Mouse (Mus musculus): ENCODE data around the gene Fmnl1. TPM values are rescaled to one million over a fixed set of nuclear protein-coding genes. Genes with fewer than 3 reads are reported as not detected.

Gene Fmnl1
- total and polyA plus RNA-seq, 3 experiments = 12.1 to 14.5 (median 14.2) TPM

DNA sequence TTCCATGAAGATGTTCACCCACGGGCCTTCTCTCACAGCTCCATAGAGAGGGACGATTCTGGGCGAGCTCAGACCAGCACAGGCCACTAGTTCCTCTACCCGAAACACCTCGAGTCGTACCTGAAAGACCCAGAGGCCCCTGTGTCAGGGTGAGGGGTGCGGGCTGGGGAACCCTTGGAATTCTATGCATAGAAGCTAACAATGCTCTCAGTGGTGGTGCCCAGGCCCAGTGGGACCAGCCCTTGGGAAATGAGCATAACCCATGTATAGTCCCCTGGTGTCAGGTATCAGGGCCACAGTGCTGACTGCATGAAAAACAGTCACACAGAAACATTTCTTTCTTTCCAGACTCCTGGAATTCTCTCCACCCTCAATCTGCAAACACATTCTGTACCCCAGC is 60.5 kb downstream of the Fmnl1 start:
- intact Hi-C loops (cut with DNase I) = no loop called here
- Histone ChIP-seq H3K4me3 (no peak overlapping the region), H3K79me2 (replicated peaks; ENCODE audit: control insufficient read depth, insufficient read depth, low read length) (no peaks in the 10 kb centered on the region), H3K27ac (no peak overlapping the region), H3K36me3 (ENCODE audit: control insufficient read depth, insufficient read depth, low read length) (no peaks in the 10 kb centered on the region), H3K9ac (ENCODE audit: low read depth, low read length) (no peak overlapping the region), H3K4me1 (ENCODE audit: control insufficient read depth, insufficient read depth, low read length) (peaks cover 2% of the 10 kb centered on the region; the same call in 1 of the 2 replicates), H3K27me3 (ENCODE audit: control insufficient read depth, insufficient read depth, low read length) (no peaks in the 10 kb centered on the region)
- no peak for DNase-seq
- 95% methylated on average over 7 of the region's 7 CpGs for WGBS
- TF ChIP-seq CTCF (IDR thresholded peaks at IDR 0.05) (no peak), POLR2A (IDR thresholded peaks at IDR 0.05; ENCODE audit: insufficient read depth, low read depth, low read length) (no peak), EP300 (IDR thresholded peaks at IDR 0.05; ENCODE audit: insufficient read depth, low read depth, low read length) (no peak)

DNA sequence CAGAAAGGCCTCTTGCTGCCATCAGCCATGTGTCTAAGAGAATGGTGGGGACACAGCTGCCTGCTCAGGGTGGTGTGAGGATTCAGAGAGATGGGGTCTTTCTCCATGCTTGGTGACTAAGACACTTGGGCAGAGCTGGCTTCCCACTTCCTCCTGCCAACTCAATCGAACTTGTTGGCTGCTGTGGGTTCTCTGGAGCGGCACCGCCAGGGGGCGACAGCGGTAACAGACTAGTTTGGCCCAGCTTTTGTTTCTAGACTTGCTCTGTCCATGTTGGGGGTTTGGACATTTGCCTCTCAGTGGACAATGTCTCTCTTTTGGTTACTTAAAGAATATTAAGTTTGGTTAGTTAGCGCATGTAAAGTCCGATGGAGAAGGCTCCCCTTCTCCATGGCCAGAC is 62.1 kb downstream of the Fmnl1 start:
- WGBS = 27% methylated on average over 7 of the region's 7 CpGs
- no peak overlapping the region for H3K27ac ChIP-seq
- H3K36me3 ChIP-seq (ENCODE audit: control insufficient read depth, insufficient read depth, low read length) = no peaks in the 10 kb centered on the region
- intact Hi-C loops (cut with DNase I) = loop anchor here (1.0 to 2.0 kb wide), 3 partner anchors 39 to 92 kb away; no protein-coding TSS in a partner anchor
- H3K4me3 ChIP-seq = no peak overlapping the region
- TF ChIP-seq EP300 (IDR thresholded peaks at IDR 0.05; ENCODE audit: insufficient read depth, low read depth, low read length) = peak; percentile 56; the same call in 1 of the 2 replicates
- TF ChIP-seq POLR2A (IDR thresholded peaks at IDR 0.05; ENCODE audit: insufficient read depth, low read depth, low read length) = no peak
- TF ChIP-seq CTCF (IDR thresholded peaks at IDR 0.05) = peak; percentile 97
- no peaks in the 10 kb centered on the region for H3K27me3 ChIP-seq (ENCODE audit: control insufficient read depth, insufficient read depth, low read length)
- peak; percentile 86 to 89 for DNase-seq
- H3K9ac ChIP-seq (ENCODE audit: low read depth, low read length) = no peak overlapping the region
- peaks cover 2% of the 10 kb centered on the region; the same call in 1 of the 2 replicates for H3K4me1 ChIP-seq (ENCODE audit: control insufficient read depth, insufficient read depth, low read length)
- no peaks in the 10 kb centered on the region for H3K79me2 ChIP-seq (replicated peaks; ENCODE audit: control insufficient read depth, insufficient read depth, low read length)

DNA sequence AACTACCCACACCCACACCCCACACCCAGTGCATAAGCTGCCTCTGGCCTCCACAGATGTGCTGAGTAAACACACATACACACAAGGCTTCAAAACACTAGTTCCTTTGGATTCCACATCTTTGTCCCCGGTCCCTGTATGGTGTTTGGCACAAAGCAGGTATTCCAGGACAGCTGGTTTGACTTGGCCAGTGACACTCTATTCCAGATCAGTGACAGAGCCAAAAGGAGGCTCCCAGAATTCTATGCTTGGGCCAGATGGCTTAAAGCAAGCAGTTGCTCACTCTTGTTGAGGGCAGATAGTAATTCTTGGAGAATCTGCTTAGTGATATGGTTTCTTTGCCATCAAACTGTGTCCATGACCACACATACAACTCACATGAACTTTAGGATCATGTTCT is 63.5 kb downstream of the Fmnl1 start:
- TF ChIP-seq CTCF (IDR thresholded peaks at IDR 0.05) (no peak), EP300 (IDR thresholded peaks at IDR 0.05; ENCODE audit: insufficient read depth, low read depth, low read length) (no peak), POLR2A (IDR thresholded peaks at IDR 0.05; ENCODE audit: insufficient read depth, low read depth, low read length) (no peak)
- intact Hi-C loops (cut with DNase I) = no loop called here
- Histone ChIP-seq H3K36me3 (ENCODE audit: control insufficient read depth, insufficient read depth, low read length) (no peaks in the 10 kb centered on the region), H3K4me3 (no peak overlapping the region), H3K27me3 (ENCODE audit: control insufficient read depth, insufficient read depth, low read length) (no peaks in the 10 kb centered on the region), H3K79me2 (replicated peaks; ENCODE audit: control insufficient read depth, insufficient read depth, low read length) (no peaks in the 10 kb centered on the region), H3K9ac (ENCODE audit: low read depth, low read length) (no peak overlapping the region), H3K27ac (no peak overlapping the region), H3K4me1 (ENCODE audit: control insufficient read depth, insufficient read depth, low read length) (peaks cover 2% of the 10 kb centered on the region; the same call in 1 of the 2 replicates)
- WGBS = 53% methylated on average over 1 of the region's 1 CpGs
- no peak for DNase-seq

DNA sequence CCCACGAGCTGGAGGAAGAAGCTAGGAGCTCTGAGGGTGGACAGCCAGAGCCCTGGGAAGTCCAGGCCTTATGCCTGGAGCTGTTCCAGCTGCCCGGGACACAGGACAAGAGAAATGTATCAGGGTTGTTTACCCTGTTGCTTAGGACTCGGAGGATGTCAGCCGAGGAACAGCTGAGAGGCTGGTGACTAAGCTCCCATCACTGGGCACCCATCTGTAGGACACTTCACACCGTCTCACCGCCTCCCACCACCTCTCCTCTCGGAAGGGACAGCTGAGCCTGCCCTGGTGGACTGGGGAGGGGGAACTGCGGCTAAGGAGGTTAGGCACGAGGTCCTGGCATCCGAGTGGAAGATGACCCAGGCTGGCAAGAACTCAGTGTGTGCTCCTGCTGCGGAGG is 64.8 kb downstream of the Fmnl1 start:
- no peak overlapping the region for H3K4me3 ChIP-seq
- H3K4me1 ChIP-seq (ENCODE audit: control insufficient read depth, insufficient read depth, low read length) = peaks cover 2% of the 10 kb centered on the region; the same call in 1 of the 2 replicates
- TF ChIP-seq CTCF (IDR thresholded peaks at IDR 0.05) (no peak), EP300 (IDR thresholded peaks at IDR 0.05; ENCODE audit: insufficient read depth, low read depth, low read length) (no peak), POLR2A (IDR thresholded peaks at IDR 0.05; ENCODE audit: insufficient read depth, low read depth, low read length) (no peak)
- H3K36me3 ChIP-seq (ENCODE audit: control insufficient read depth, insufficient read depth, low read length) = no peaks in the 10 kb centered on the region
- intact Hi-C loops (cut with DNase I) = no loop called here
- 54% methylated on average over 11 of the region's 11 CpGs for WGBS
- H3K79me2 ChIP-seq (replicated peaks; ENCODE audit: control insufficient read depth, insufficient read depth, low read length) = no peaks in the 10 kb centered on the region
- DNase-seq = peak in 1 of 2 experiments; percentile 53
- H3K9ac ChIP-seq (ENCODE audit: low read depth, low read length) = no peak overlapping the region
- H3K27me3 ChIP-seq (ENCODE audit: control insufficient read depth, insufficient read depth, low read length) = no peaks in the 10 kb centered on the region
- H3K27ac ChIP-seq = no peak overlapping the region

DNA sequence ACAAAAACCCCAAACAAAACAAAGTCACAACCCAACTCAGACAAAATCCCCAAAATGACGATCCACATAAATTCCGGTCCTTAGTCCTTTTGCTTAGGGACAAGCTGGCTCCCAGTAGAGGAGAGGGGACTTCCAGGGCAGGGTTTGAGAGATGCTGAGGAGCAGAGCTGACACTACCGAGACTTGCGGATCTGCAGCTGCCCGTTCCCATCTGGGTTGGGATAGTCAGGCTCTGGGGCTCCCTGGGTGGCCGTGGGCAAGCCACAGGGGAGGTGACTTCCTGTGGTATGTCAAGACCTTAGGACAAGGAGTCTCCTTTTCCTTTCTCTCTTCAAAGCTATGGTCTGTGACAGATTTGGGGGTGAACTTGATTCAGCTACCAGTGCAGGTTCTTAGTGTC is 65.5 kb downstream of the Fmnl1 start:
- Histone ChIP-seq H3K79me2 (replicated peaks; ENCODE audit: control insufficient read depth, insufficient read depth, low read length) (no peaks in the 10 kb centered on the region), H3K9ac (ENCODE audit: low read depth, low read length) (no peak overlapping the region), H3K27me3 (ENCODE audit: control insufficient read depth, insufficient read depth, low read length) (no peaks in the 10 kb centered on the region), H3K36me3 (ENCODE audit: control insufficient read depth, insufficient read depth, low read length) (no peaks in the 10 kb centered on the region), H3K27ac (no peak overlapping the region), H3K4me3 (no peak overlapping the region), H3K4me1 (ENCODE audit: control insufficient read depth, insufficient read depth, low read length) (peaks cover 2% of the 10 kb centered on the region; the same call in 1 of the 2 replicates)
- no peak for TF ChIP-seq CTCF (IDR thresholded peaks at IDR 0.05)
- no peak for TF ChIP-seq POLR2A (IDR thresholded peaks at IDR 0.05; ENCODE audit: insufficient read depth, low read depth, low read length)
- TF ChIP-seq EP300 (IDR thresholded peaks at IDR 0.05; ENCODE audit: insufficient read depth, low read depth, low read length) = no peak
- intact Hi-C loops (cut with DNase I) = no loop called here
- WGBS = 81% methylated on average over 6 of the region's 6 CpGs
- no peak for DNase-seq

DNA sequence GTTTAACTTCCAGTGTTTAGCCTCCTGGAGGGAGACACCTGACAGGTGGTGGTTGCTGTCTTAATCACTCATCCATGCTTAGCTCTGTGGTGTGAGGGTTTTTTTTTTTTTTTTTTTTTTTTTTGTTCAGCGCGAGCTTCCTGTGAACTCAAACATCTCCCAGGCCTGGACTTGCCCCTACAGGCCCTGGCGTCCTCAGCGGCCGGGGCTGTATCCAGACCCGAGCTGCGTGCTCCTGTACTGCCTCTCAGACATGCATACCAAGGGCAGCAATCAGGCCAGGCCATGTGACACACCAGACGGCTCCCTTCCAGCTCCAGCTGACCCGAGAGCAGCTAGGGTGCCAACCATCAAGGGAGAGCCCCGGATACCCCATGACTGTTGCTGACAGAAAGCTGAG is 66.0 kb downstream of the Fmnl1 start:
- no peak overlapping the region for H3K9ac ChIP-seq (ENCODE audit: low read depth, low read length)
- 65% methylated on average over 10 of the region's 10 CpGs for WGBS
- H3K27me3 ChIP-seq (ENCODE audit: control insufficient read depth, insufficient read depth, low read length) = no peaks in the 10 kb centered on the region
- H3K4me1 ChIP-seq (ENCODE audit: control insufficient read depth, insufficient read depth, low read length) = peaks cover 2% of the 10 kb centered on the region; the same call in 1 of the 2 replicates
- peak in 1 of 2 experiments; percentile 30 for DNase-seq
- no peak overlapping the region for H3K27ac ChIP-seq
- no peaks in the 10 kb centered on the region for H3K36me3 ChIP-seq (ENCODE audit: control insufficient read depth, insufficient read depth, low read length)
- TF ChIP-seq POLR2A (IDR thresholded peaks at IDR 0.05; ENCODE audit: insufficient read depth, low read depth, low read length) (no peak), EP300 (IDR thresholded peaks at IDR 0.05; ENCODE audit: insufficient read depth, low read depth, low read length) (no peak), CTCF (IDR thresholded peaks at IDR 0.05) (no peak)
- intact Hi-C loops (cut with DNase I) = no loop called here
- no peak overlapping the region for H3K4me3 ChIP-seq
- H3K79me2 ChIP-seq (replicated peaks; ENCODE audit: control insufficient read depth, insufficient read depth, low read length) = no peaks in the 10 kb centered on the region
